Mouse (Mus musculus): ENCODE measurements around the gene Prtn3. TPM values are rescaled to one million over a fixed set of nuclear protein-coding genes. Genes with fewer than 3 reads are reported as not detected.

Prtn3 gene
- polyA plus RNA-seq, 1 experiment = 2.5 TPM

DNA sequence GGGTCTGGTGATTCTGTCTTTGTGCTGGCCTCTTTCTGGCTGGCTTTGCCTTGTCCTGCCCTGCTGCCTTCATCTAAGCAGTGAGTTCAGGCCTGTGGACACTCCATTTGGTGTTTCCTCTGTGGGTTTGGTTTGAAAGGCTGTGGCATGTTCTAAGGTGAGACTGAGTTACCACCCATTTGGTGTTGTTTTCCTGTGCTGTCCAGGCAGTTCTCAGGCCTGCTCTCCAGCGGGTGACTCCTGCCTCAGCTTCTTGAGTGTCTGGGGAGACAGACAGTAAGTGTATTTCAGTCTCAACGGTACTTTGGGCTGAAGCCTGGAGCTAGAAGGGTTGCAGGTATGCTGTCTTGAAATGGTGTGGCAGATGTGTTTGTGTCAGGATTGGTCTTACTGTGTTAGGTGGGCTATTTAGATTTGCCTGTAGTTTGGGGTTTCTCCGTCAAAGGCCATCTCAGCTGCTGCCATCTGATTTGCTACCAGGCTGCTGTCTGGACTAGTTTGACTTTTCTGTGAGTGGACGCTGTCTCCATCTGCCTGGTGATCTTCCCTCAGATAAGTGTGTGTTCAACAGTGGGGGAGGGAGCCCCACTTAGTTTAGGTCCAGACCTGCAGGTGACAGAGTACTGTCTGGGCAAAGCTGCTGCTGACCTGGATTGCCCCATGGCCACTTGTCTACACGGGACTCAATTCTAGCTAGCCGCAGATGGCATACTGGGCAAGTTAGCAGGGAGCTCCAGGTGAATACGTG is 17.4 kb upstream of the Prtn3 start:
- WGBS = 6% methylated on average over 7 of the region's 7 CpGs
- no peak for DNase-seq
- Histone ChIP-seq H3K27me3 (ENCODE audit: control insufficient read depth, insufficient read depth, low read length) (no peaks in the 10 kb centered on the region), H3K4me3 (replicated peaks; ENCODE audit: insufficient read depth, low read depth, low read length) (peak overlapping the region; percentile 30), H3K4me1 (ENCODE audit: control insufficient read depth, insufficient read depth, low read length) (peaks cover 57% of the 10 kb centered on the region), H3K27ac (ENCODE audit: insufficient read depth, low read length) (no peak overlapping the region)
- no peak for TF ChIP-seq POLR2A (IDR thresholded peaks at IDR 0.05; ENCODE audit: borderline replicate concordance, insufficient read depth, low read length)
- TF ChIP-seq CTCF (IDR thresholded peaks at IDR 0.05; ENCODE audit: borderline replicate concordance, insufficient read depth, low read depth, low read length) = no peak

DNA sequence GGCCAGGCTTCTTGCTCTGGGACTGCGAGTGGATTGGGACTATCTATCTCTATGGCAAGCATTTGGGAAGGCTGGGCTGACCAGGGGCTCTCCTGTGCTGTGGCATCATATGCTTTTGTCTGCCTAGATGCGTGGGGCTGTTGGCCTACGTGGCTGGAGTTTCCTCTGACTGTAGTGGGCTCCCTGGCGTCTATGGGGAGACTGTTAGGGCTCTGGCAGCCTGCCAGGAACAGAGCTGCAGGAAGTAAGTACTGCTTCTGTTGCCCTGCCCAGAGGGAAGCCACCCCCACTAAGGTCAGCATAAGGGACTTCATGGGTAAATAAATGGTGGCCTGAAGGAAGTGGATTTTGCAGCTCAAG is 16.8 kb upstream of the Prtn3 start:
- peak; percentile 54 to 55 for DNase-seq
- H3K27ac ChIP-seq (ENCODE audit: insufficient read depth, low read length) = no peak overlapping the region
- peaks cover 62% of the 10 kb centered on the region for H3K4me1 ChIP-seq (ENCODE audit: control insufficient read depth, insufficient read depth, low read length)
- WGBS = 1% methylated on average over 4 of the region's 4 CpGs
- H3K4me3 ChIP-seq (replicated peaks; ENCODE audit: insufficient read depth, low read depth, low read length) = peak overlapping the region; percentile 5
- H3K27me3 ChIP-seq (ENCODE audit: control insufficient read depth, insufficient read depth, low read length) = no peaks in the 10 kb centered on the region
- TF ChIP-seq CTCF (IDR thresholded peaks at IDR 0.05; ENCODE audit: borderline replicate concordance, insufficient read depth, low read depth, low read length) (no peak), POLR2A (IDR thresholded peaks at IDR 0.05; ENCODE audit: borderline replicate concordance, insufficient read depth, low read length) (no peak)

DNA sequence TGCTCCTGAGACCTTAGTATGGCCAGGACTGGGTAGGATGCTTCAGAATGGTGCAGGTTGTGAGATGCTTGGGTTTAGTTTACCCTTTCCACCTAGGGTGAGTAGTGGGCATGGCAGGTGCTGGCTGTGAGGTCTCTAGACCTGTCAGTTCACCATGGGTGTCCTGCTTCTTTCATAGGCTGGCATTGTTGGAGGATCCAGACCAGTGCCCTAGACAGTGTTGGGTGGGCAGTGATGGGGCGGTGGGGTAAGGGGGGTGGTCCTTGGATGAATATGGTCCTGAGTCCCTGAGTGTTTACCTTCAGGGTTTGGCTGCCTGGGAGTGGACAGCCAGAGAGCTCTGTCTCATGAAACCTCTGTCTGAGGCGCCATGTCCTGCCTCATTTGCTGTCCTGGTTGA is 16.4 kb upstream of the Prtn3 start:
- Histone ChIP-seq H3K4me3 (replicated peaks; ENCODE audit: insufficient read depth, low read depth, low read length) (no peak overlapping the region), H3K4me1 (ENCODE audit: control insufficient read depth, insufficient read depth, low read length) (peaks cover 60% of the 10 kb centered on the region), H3K27ac (ENCODE audit: insufficient read depth, low read length) (no peak overlapping the region), H3K27me3 (ENCODE audit: control insufficient read depth, insufficient read depth, low read length) (no peaks in the 10 kb centered on the region)
- 39% methylated on average over 2 of the region's 2 CpGs for WGBS
- TF ChIP-seq POLR2A (IDR thresholded peaks at IDR 0.05; ENCODE audit: borderline replicate concordance, insufficient read depth, low read length) (no peak), CTCF (IDR thresholded peaks at IDR 0.05; ENCODE audit: borderline replicate concordance, insufficient read depth, low read depth, low read length) (no peak)
- peak in 1 of 2 experiments; percentile 27 for DNase-seq

DNA sequence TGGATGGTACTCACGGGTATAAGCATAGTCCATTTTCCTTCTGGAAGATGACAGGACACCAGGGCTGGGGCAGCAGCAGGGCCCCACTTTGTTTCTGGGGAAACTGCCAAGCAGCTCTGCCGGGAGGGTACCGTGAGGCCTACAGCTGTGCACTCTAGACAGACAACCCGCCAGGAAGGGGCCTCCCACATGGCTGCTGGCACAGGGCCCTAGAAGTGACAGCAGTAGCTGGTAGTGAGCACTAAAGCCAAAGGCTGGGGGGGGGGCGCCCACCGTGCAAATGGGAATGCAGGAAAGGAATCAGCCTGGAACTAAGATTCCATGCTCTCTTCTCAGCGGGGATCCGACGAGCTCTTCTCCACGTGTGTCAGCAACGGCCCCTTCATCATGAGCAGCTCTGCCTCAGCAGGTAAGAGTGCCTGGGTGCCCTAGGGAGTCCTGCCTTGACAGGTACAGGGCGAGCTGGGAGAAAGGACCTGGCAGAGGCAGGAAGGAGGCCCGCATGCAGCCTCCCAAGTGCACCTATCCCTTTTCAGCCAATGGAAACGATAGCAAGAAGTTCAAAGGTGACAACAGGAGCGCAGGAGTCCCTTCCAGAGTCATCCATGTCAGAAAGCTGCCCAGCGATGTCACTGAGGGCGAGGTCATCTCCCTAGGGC is 15.7 kb upstream of the Prtn3 start:
- Histone ChIP-seq H3K27ac (ENCODE audit: insufficient read depth, low read length) (no peak overlapping the region), H3K27me3 (ENCODE audit: control insufficient read depth, insufficient read depth, low read length) (no peaks in the 10 kb centered on the region), H3K4me1 (ENCODE audit: control insufficient read depth, insufficient read depth, low read length) (peaks cover 58% of the 10 kb centered on the region), H3K4me3 (replicated peaks; ENCODE audit: insufficient read depth, low read depth, low read length) (no peak overlapping the region)
- 17% methylated on average over 17 of the region's 17 CpGs for WGBS
- DNase-seq = peak; percentile 61 to 62
- TF ChIP-seq CTCF (IDR thresholded peaks at IDR 0.05; ENCODE audit: borderline replicate concordance, insufficient read depth, low read depth, low read length) (no peak), POLR2A (IDR thresholded peaks at IDR 0.05; ENCODE audit: borderline replicate concordance, insufficient read depth, low read length) (no peak)

DNA sequence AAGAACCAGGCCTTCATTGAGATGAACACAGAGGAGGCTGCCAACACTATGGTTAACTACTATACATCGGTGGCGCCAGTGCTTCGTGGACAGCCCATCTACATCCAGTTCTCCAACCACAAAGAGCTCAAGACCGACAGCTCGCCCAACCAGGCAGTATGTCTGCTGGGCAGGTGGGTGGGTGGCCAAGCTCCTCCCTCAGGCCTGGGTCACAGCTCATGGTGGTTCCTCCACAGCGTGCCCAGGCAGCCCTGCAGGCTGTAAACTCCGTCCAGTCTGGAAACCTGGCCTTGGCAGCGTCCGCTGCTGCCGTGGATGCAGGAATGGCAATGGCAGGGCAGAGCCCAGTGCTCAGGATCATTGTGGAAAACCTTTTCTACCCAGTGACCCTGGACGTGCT is 15.2 kb upstream of the Prtn3 start:
- no peaks in the 10 kb centered on the region for H3K27me3 ChIP-seq (ENCODE audit: control insufficient read depth, insufficient read depth, low read length)
- TF ChIP-seq CTCF (IDR thresholded peaks at IDR 0.05; ENCODE audit: borderline replicate concordance, insufficient read depth, low read depth, low read length) (no peak), POLR2A (IDR thresholded peaks at IDR 0.05; ENCODE audit: borderline replicate concordance, insufficient read depth, low read length) (no peak)
- peaks cover 58% of the 10 kb centered on the region for H3K4me1 ChIP-seq (ENCODE audit: control insufficient read depth, insufficient read depth, low read length)
- H3K4me3 ChIP-seq (replicated peaks; ENCODE audit: insufficient read depth, low read depth, low read length) = no peak overlapping the region
- no peak overlapping the region for H3K27ac ChIP-seq (ENCODE audit: insufficient read depth, low read length)
- DNase-seq = peak in 1 of 2 experiments; percentile 27
- 16% methylated on average over 11 of the region's 11 CpGs for WGBS

DNA sequence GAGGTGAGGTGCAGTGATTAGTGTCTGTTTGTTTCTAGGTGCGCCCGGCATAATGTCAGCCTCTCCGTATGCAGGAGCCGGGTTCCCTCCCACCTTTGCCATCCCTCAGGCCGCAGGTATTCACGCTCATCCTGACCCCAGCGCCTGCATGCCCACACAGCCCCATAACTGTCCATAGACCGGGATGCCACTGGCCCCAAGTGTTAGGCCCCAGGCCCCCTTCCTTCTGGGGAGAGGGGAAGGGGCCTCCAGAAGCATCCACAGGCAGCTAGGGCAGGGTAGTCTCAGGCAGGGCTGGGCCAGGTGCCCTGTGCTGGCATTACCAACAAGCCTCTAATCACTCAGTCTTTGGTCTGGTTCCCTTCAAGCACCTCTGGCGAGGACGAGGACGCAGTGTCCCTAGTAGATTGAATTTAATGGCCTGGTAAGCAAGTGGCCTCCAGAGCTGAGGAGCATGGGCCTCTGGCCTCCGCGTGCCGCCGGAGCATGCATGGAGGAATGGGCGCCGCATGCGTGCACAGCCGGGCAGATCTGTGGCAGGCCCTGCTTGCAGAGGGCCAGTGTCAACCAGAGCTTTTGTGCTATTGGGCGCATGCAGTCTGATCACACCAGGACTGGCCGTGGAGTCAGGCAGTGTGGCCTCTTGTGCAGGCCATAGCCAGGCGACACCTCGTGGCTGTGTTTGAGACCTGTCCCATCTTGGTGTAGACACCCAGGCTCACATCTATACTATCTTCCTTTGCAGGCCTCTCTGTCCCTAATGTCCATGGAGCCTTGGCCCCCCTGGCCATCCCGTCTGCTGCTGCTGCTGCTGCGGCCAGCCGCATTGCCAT is 14.0 kb upstream of the Prtn3 start:
- 75% methylated on average over 26 of the region's 26 CpGs for WGBS
- TF ChIP-seq CTCF (IDR thresholded peaks at IDR 0.05; ENCODE audit: borderline replicate concordance, insufficient read depth, low read depth, low read length) (no peak), POLR2A (IDR thresholded peaks at IDR 0.05; ENCODE audit: borderline replicate concordance, insufficient read depth, low read length) (no peak)
- Histone ChIP-seq H3K4me3 (replicated peaks; ENCODE audit: insufficient read depth, low read depth, low read length) (no peak overlapping the region), H3K27ac (ENCODE audit: insufficient read depth, low read length) (no peak overlapping the region), H3K4me1 (ENCODE audit: control insufficient read depth, insufficient read depth, low read length) (peaks cover 62% of the 10 kb centered on the region), H3K27me3 (ENCODE audit: control insufficient read depth, insufficient read depth, low read length) (no peaks in the 10 kb centered on the region)
- DNase-seq = no peak

DNA sequence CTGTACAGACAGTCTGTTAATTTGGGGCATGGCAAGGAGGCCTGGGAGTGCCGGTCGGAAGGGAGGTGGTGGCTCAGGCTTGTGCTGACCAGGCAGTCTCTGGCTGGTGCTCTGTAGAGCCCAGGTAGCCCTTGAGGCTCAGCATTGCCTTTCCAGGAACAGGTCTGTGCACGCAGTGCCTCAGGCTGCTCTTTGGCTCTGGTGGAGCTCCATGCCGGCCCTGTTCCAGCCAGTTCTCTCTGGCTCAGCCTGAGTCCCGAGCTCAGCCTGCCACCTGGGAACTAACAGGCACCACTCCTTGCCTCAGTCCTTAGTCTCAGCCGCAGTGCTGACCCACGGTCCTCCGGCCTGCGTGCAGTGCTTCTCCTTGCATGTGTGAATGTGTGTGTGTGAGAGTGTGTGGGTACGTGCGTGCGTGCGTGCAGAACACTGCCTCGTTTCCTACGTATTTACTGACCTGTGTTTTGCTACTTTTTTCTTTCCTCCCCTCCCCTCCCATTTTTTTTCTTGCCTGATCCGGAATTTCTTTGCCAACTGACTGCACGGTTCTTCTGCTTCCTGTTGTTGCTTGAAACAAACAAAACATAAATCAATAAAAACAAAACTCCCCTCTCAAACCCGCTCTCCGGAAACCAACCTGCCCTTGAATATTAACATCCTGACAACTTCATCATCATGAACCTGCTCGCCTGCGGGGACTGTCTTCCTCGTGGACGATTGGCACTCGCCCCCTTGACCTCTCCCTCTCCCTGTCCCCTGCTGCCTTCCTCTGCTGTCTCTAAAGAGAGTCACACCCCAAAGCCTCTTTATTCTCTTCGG is 12.8 kb upstream of the Prtn3 start:
- WGBS = 19% methylated on average over 25 of the region's 25 CpGs
- Histone ChIP-seq H3K27ac (ENCODE audit: insufficient read depth, low read length) (0 out of 2 replicates have a peak overlapping the region, but pooled peaks have one; percentile 5), H3K4me3 (replicated peaks; ENCODE audit: insufficient read depth, low read depth, low read length) (no peak overlapping the region)

More for the DNA sequence above, 12.8 kb upstream of the Prtn3 start:
- no peak for TF ChIP-seq CTCF (IDR thresholded peaks at IDR 0.05; ENCODE audit: borderline replicate concordance, insufficient read depth, low read depth, low read length)
- TF ChIP-seq POLR2A (IDR thresholded peaks at IDR 0.05; ENCODE audit: borderline replicate concordance, insufficient read depth, low read length) = no peak
- Histone ChIP-seq H3K4me1 (ENCODE audit: control insufficient read depth, insufficient read depth, low read length) (peaks cover 70% of the 10 kb centered on the region), H3K27me3 (ENCODE audit: control insufficient read depth, insufficient read depth, low read length) (no peaks in the 10 kb centered on the region)
- peak; percentile 78 to 84 for DNase-seq
